Mouse (Mus musculus) urinary bladder, postnatal 0 days (tissue): ENCODE data around the gene Bcat2. TPM values are rescaled to one million over a fixed set of nuclear protein-coding genes. Genes with fewer than 3 reads are reported as not detected.

Experiments used
- polyA plus RNA-seq: library from polyadenylated mRNA; unstranded; fragments of >200 nt; fragmentation: Nextera tagmentation; extraction: Ambion mirVana; gene quantifications from 2 replicates; pipeline ENCODE4 v1.2.1, GENCODE M21; 2015

Gene Bcat2
- 28.3 TPM in 2 replicates for polyA plus RNA-seq

GRCm38 (mm10) chr7:45570103-45570741 is at the start of gene Bcat2:
TSS of gene Bcat2 (plus strand) at chr7:45570153.

GRCm38 (mm10) chr7:45525809-45526473 is 44.0 kb upstream of the Bcat2 start, which contains the start of the genes Ppp1r15a and Plekha4:
TSS of gene Ppp1r15a (minus strand) at chr7:45526268.
TSS of gene Plekha4 (plus strand) at chr7:45526330.

DNA sequence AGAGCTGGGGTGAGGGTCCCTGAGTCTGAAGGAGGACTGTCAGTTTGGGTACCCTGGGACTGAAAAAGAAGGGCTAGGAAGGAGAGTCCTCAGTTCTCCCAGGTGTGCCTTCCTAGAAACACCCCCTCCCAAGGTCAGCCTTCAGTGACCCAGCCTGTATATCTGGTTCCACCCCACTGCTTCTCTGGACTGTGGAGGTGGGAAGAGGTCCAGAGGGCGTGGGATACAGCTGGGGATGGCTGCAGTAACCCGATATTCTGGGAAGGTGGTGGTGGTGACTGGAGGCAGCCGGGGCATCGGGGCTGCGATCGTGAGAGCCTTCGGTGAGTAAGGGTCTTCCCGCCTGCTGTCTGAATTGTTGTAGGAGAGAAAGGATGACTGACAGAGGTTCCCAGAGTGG is 15.2 kb upstream of the Bcat2 start, which contains the start of gene Hsd17b14:
Gene Hsd17b14 (plus strand): TSS at position 150 of the 400 bp plus-strand sequence.

GRCm38 (mm10) chr7:45617042-45617695 is 47.2 kb downstream of the Bcat2 start, which contains the start of gene Fut1:
TSS of gene Fut1 (plus strand) at chr7:45617289.

DNA sequence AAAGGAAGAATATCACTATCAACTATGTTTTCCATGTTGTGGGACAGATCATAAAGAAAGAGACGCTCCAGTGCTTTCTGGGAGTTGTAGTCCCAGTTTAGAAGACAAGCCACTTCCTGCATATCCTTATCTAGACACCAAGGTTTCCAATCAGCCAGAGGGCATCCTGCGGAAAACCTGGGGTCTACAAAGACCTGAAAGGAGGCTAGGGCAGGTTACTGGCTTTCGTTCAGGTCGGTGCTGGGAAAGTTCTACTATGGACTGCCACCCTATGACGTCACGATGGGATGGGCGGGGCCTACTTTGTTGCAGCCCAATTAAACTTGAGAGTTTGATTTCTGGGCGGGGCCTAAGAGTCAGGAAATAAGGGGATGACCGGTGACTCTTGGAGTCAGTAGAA is 51.5 kb downstream of the Bcat2 start, which contains the start of gene Izumo1:
Gene Izumo1 (plus strand): TSS at position 369 of the 400 bp plus-strand sequence.

GRCm38 (mm10) chr7:45627261-45627660 is 57.3 kb downstream of the Bcat2 start, which contains the start of gene Rasip1:
TSS of gene Rasip1 (plus strand) at chr7:45627488.

Other genes with a start within 250 kb of the Bcat2 start
- gene Trpm4, start 236.4 kb upstream of the Bcat2 start, polyA plus RNA-seq, result 17.6 and 18.0 TPM in 2 replicates
- gene Hrc, start 234.9 kb upstream of the Bcat2 start, polyA plus RNA-seq, result 0.17 and 0.27 TPM in 2 replicates
- 0.91 and 2.1 TPM in 2 replicates for gene Ppfia3, start 203.1 kb upstream of the Bcat2 start, polyA plus RNA-seq
- 23.4 and 26.6 TPM in 2 replicates for gene Lin7b, start 199.6 kb upstream of the Bcat2 start, polyA plus RNA-seq
- gene Snrnp70, start 174.4 kb upstream of the Bcat2 start, polyA plus RNA-seq, result 81.3 and 94.3 TPM in 2 replicates
- gene Kcna7, start 164.5 kb upstream of the Bcat2 start, polyA plus RNA-seq, result 0.28 TPM in 1 of 2 replicates, not detected in the other
- 3.9 and 4.3 TPM in 2 replicates for gene Ntf5, start 156.5 kb upstream of the Bcat2 start, polyA plus RNA-seq
- not detected in 2 replicates for gene Lhb, start 149.3 kb upstream of the Bcat2 start, polyA plus RNA-seq
- 58.4 and 71.6 TPM in 2 replicates for gene Gys1, start 135.3 kb upstream of the Bcat2 start, polyA plus RNA-seq
- 42.6 and 47.1 TPM in 2 replicates for gene Ruvbl2, start 132.1 kb upstream of the Bcat2 start, polyA plus RNA-seq
- 3,306 and 5,466 TPM in 2 replicates for gene Ftl1, start 110.3 kb upstream of the Bcat2 start, polyA plus RNA-seq
- gene Bax, start 103.3 kb upstream of the Bcat2 start, polyA plus RNA-seq, result 169 and 185 TPM in 2 replicates
- 0.48 and 0.69 TPM in 2 replicates for gene Tulp2, start 88.3 kb upstream of the Bcat2 start, polyA plus RNA-seq
- gene Gm45808, start 83.3 kb upstream of the Bcat2 start, polyA plus RNA-seq, result not detected in 2 replicates
- 2.6 and 3.0 TPM in 2 replicates for gene Dhdh, start 81.3 kb upstream of the Bcat2 start, polyA plus RNA-seq
- 170 and 174 TPM in 2 replicates for gene Nucb1, start 59.7 kb upstream of the Bcat2 start, polyA plus RNA-seq
- 18.5 and 26.0 TPM in 2 replicates for gene Ppp1r15a, start 43.9 kb upstream of the Bcat2 start, polyA plus RNA-seq
- 2.5 and 2.8 TPM in 2 replicates for gene Plekha4, start 43.8 kb upstream of the Bcat2 start, polyA plus RNA-seq
- 15.2 and 15.7 TPM in 2 replicates for gene Hsd17b14, start 15.3 kb upstream of the Bcat2 start, polyA plus RNA-seq
- 0.17 and 0.23 TPM in 2 replicates for gene Fgf21, start 45.3 kb downstream of the Bcat2 start, polyA plus RNA-seq
- not detected in 2 replicates for gene Fut1, start 47.1 kb downstream of the Bcat2 start, polyA plus RNA-seq
- gene Izumo1, start 51.7 kb downstream of the Bcat2 start, polyA plus RNA-seq, result 0.17 TPM in 1 of 2 replicates, not detected in the other
- gene Rasip1, start 57.3 kb downstream of the Bcat2 start, polyA plus RNA-seq, result 3.9 and 4.1 TPM in 2 replicates
- gene Mamstr, start 69.8 kb downstream of the Bcat2 start, polyA plus RNA-seq, result 4.6 and 5.5 TPM in 2 replicates
- 2.7 and 2.9 TPM in 2 replicates for gene Fut2, start 96.2 kb downstream of the Bcat2 start, polyA plus RNA-seq
- not detected in 2 replicates for gene Ntn5, start 113.9 kb downstream of the Bcat2 start, polyA plus RNA-seq
- 0.10 TPM in 1 of 2 replicates, not detected in the other for gene Sec1, start 124.2 kb downstream of the Bcat2 start, polyA plus RNA-seq
- gene Car11, start 129.7 kb downstream of the Bcat2 start, polyA plus RNA-seq, result 3.4 and 4.0 TPM in 2 replicates
- gene Dbp, start 134.9 kb downstream of the Bcat2 start, polyA plus RNA-seq, result 4.3 and 5.1 TPM in 2 replicates
- gene Rpl18, start 145.3 kb downstream of the Bcat2 start, polyA plus RNA-seq, result 683 and 783 TPM in 2 replicates
- 15.2 and 16.7 TPM in 2 replicates for gene Sphk2, start 147.8 kb downstream of the Bcat2 start, polyA plus RNA-seq
- gene Fam83e, start 151.1 kb downstream of the Bcat2 start, polyA plus RNA-seq, result 0.64 and 0.82 TPM in 2 replicates
- not detected in 2 replicates for gene Spaca4, start 155.7 kb downstream of the Bcat2 start, polyA plus RNA-seq
- gene Lmtk3, start 213.6 kb downstream of the Bcat2 start, polyA plus RNA-seq, result 0.10 and 0.21 TPM in 2 replicates
- 0.40 and 0.69 TPM in 2 replicates for gene Sult2b1, start 214.5 kb downstream of the Bcat2 start, polyA plus RNA-seq
- 49.2 and 49.5 TPM in 2 replicates for gene Cyth2, start 244.4 kb downstream of the Bcat2 start, polyA plus RNA-seq